Mouse (Mus musculus) gastrocnemius, postnatal 14 days (tissue): Measurements from ENCODE around the gene Pbx3. TPM values are rescaled to one million over a fixed set of nuclear protein-coding genes. Genes with fewer than 3 reads are reported as not detected.

Experiments
- DNase-seq: peaks from one replicate; pipeline ENCODE4 v3.0.0; 2021; ENCODE audit warnings: mixed read lengths
- intact Hi-C: fragments of 180-260 bp; cut with DNase I; formaldehyde crosslinking; loops from one replicate; pipeline ENCODE4 v1.15.1; 2025; ENCODE audit warnings: low total_unique reads
- total RNA-seq, 2 experiments: library from RNA; stranded (reverse); gene quantifications; 2 replicates each; pipeline ENCODE4 v1.2.3; 2021

The Pbx3 gene
- total RNA-seq, 2 experiments from 2014 or later, result 4.0 to 4.4 TPM

- intact Hi-C loops, result no loop called here
- DNase-seq, result no peak
Observed at GRCm38 (mm10) chr2:34235467-34236075, 137.4 kb downstream of the Pbx3 start.

GRCm38 (mm10) chr2:34234274-34234673, 138.7 kb downstream of the Pbx3 start:
- DNase-seq, result no peak
- intact Hi-C loops, result no loop called here

- intact Hi-C loops, result no loop called here
- no peak for DNase-seq
Observed at GRCm38 (mm10) chr2:34233271-34233670, 139.7 kb downstream of the Pbx3 start.

- intact Hi-C loops, result no loop called here
- DNase-seq, result no peak
Observed at GRCm38 (mm10) chr2:34227688-34228087, 145.3 kb downstream of the Pbx3 start.

GRCm38 (mm10) chr2:34225470-34225869, 147.5 kb downstream of the Pbx3 start:
- DNase-seq, result no peak
- intact Hi-C loops, result no loop called here

GRCm38 (mm10) chr2:34221477-34221876, 151.5 kb downstream of the Pbx3 start:
- intact Hi-C loops, result no loop called here
- DNase-seq, result no peak

- intact Hi-C loops, result no loop called here
- DNase-seq, result no peak
Observed at GRCm38 (mm10) chr2:34219150-34219549, 153.8 kb downstream of the Pbx3 start.

GRCm38 (mm10) chr2:34217596-34217995, 155.3 kb downstream of the Pbx3 start:
- no peak for DNase-seq
- intact Hi-C loops, result no loop called here

- intact Hi-C loops, result no loop called here
- DNase-seq, result no peak
Observed at GRCm38 (mm10) chr2:34215496-34215895, 157.4 kb downstream of the Pbx3 start.

GRCm38 (mm10) chr2:34212418-34212817, 160.5 kb downstream of the Pbx3 start:
- no peak for DNase-seq
- intact Hi-C loops, result no loop called here

- no peak for DNase-seq
Observed at GRCm38 (mm10) chr2:34204797-34205196, 168.1 kb downstream of the Pbx3 start.

GRCm38 (mm10) chr2:34204325-34204724, 168.6 kb downstream of the Pbx3 start:
- intact Hi-C loops, result no loop called here
- no peak for DNase-seq

More at GRCm38 (mm10) chr2:34204797-34205196, 168.1 kb downstream of the Pbx3 start:
- intact Hi-C loops, result no loop called here

GRCm38 (mm10) chr2:34193870-34194820, 178.8 kb downstream of the Pbx3 start:
- intact Hi-C loops, result no loop called here
- DNase-seq, result no peak

GRCm38 (mm10) chr2:34193276-34193675, 179.7 kb downstream of the Pbx3 start:
- intact Hi-C loops, result no loop called here
- no peak for DNase-seq

- intact Hi-C loops, result no loop called here
- DNase-seq, result no peak
Observed at GRCm38 (mm10) chr2:34187366-34187765, 185.6 kb downstream of the Pbx3 start.

- no peak for DNase-seq
- intact Hi-C loops, result no loop called here
Observed at GRCm38 (mm10) chr2:34181600-34181999, 191.3 kb downstream of the Pbx3 start.

- no peak for DNase-seq
- intact Hi-C loops, result no loop called here
Observed at GRCm38 (mm10) chr2:34179299-34179698, 193.6 kb downstream of the Pbx3 start.

GRCm38 (mm10) chr2:34178653-34179052, 194.3 kb downstream of the Pbx3 start:
- DNase-seq, result no peak
- intact Hi-C loops, result no loop called here

GRCm38 (mm10) chr2:34170424-34170823, 202.5 kb downstream of the Pbx3 start:
- no peak for DNase-seq
- intact Hi-C loops, result no loop called here

- intact Hi-C loops, result no loop called here
- no peak for DNase-seq
Observed at GRCm38 (mm10) chr2:34169626-34170025, 203.3 kb downstream of the Pbx3 start.

GRCm38 (mm10) chr2:34168191-34168590, 204.8 kb downstream of the Pbx3 start:
- DNase-seq, result no peak
- intact Hi-C loops, result no loop called here
